Mouse (Mus musculus) heart, postnatal 14 days (tissue): Measurements from ENCODE around the gene Jmjd1c. TPM values are rescaled to one million over a fixed set of nuclear protein-coding genes. Genes with fewer than 3 reads are reported as not detected.
"Not testable (repeated sequence)": the region's sequence is repeated elsewhere in the genome, so short reads cannot be mapped to it uniquely, and the experiment has no call there.

Source experiments
- DNase-seq, 2 experiments: peaks; one replicate each; pipeline ENCODE4 v3.0.0; 2021 to 2022
- intact Hi-C: fragments of 180-260 bp; cut with DNase I; formaldehyde crosslinking; loops from one replicate; pipeline ENCODE4 v1.15.1; 2025
- total RNA-seq, 2 experiments: library from RNA; stranded (reverse); gene quantifications; 2 replicates each; pipeline ENCODE4 v1.2.3; 2021

The Jmjd1c gene
- total RNA-seq, 2 experiments from 2014 or later = 46.4 to 46.8 TPM

DNA sequence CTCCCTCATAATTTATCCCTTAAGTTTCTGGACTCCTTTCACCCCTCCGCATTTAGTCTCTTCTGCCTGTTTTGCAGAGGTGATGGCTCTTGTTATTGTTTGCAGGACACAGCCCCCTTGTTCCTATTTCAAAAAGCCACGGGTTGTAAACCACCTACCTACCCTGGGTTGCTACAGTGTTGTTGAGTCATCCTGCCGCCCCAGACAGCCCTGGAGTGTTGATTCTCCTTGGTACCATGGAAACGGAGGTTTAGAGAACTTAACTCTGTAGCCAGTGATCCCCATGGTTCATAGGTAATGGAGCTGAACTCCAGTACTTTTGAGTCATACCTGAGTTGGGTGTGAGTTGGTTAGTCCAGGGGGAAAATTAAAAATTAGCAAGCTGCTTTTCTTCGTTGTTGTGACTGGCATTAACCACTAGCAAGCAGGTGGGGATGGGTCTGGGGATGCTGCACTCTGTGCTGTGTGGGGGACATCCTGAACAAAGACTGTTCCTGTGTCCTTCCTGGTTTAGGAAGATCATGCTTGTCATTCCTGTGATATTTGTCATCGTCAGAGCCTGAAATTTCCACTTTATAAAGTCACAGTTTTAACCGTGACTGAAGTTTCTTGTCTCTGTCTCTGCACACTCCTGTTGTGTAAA, 2.6 kb downstream of the Jmjd1c start:
- no peak for DNase-seq
- intact Hi-C loops = no loop called here

GRCm38 (mm10) chr10:67099183-67099929, 3.4 kb downstream of the Jmjd1c start:
- no peak for DNase-seq
- intact Hi-C loops = no loop called here

- DNase-seq = no peak
- intact Hi-C loops = no loop called here
Measured at GRCm38 (mm10) chr10:67100011-67100661, 4.2 kb downstream of the Jmjd1c start.

GRCm38 (mm10) chr10:67100831-67101251, 4.9 kb downstream of the Jmjd1c start:
- intact Hi-C loops = no loop called here
- no peak for DNase-seq

- no peak for DNase-seq
- intact Hi-C loops = no loop called here
Measured at GRCm38 (mm10) chr10:67104543-67104942, 8.6 kb downstream of the Jmjd1c start.

- intact Hi-C loops = loop anchor here (2.0 kb wide), 1 partner anchor 21 kb away; no protein-coding TSS in a partner anchor
- DNase-seq = no peak
Measured at GRCm38 (mm10) chr10:67105331-67106217, 9.6 kb downstream of the Jmjd1c start.

- intact Hi-C loops = loop anchor here (2.0 kb wide), 1 partner anchor 20 kb away; no protein-coding TSS in a partner anchor
- DNase-seq = no peak
Measured at GRCm38 (mm10) chr10:67106400-67106799, 10.5 kb downstream of the Jmjd1c start.

DNA sequence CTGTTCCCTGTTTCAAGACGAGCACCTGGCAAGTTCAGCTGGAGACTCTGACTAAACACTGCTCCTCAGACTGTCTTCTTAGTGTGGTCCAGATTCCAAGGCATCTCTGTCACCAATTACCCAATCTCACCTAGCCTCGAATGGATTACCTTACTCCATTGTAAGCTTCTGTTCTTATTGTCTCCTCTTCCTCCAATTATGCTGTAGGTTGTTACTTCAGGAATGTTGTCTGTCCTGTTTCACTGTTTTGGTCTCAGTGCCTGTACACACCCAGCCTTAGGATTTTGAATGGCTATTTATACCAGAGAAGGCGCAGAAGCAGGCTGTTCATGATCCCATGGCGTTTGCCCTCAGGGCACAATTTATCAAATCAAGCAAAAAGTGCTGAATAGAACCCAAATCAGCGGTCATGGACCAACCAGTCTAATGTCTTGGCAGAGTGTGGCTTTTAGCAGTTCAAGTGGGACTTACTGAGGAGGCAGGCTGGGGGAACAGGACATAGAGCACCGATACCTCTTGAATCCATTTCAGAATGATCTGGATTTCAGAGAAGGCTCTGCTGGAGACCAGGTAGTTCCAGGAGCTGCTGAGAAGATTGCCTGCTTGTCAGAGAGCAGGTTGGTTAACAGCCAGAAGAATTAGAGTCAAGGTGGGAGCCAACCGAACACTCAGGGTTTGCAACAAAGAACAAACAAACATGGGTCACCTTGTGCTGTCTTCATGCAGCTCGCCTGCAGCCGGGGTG, 11.3 kb downstream of the Jmjd1c start:
- intact Hi-C loops = loop anchor here (2.0 kb wide), 1 partner anchor 20 kb away; no protein-coding TSS in a partner anchor

DNA sequence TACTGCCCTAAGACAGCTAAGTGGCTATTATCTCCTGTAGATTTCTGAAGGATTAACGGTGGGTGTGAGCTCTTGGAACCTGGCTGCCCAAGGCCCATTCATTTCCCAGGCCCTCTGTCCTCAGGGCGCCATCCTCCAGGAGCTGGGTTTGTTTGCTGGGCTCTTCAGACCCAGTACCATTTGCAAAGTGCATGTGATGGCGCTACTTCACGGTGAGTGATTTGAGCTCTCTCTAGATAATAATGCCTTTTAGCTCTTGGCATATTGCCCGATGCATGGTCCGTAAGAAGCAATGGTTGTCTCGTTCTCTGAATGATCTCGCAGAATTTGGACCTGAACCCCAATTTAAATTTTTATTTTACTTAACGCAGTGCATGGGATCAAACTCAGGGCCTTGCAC, 12.2 kb downstream of the Jmjd1c start:
- intact Hi-C loops = no loop called here
- no peak for DNase-seq

More for the DNA sequence above, 11.3 kb downstream of the Jmjd1c start:
- no peak for DNase-seq

DNA sequence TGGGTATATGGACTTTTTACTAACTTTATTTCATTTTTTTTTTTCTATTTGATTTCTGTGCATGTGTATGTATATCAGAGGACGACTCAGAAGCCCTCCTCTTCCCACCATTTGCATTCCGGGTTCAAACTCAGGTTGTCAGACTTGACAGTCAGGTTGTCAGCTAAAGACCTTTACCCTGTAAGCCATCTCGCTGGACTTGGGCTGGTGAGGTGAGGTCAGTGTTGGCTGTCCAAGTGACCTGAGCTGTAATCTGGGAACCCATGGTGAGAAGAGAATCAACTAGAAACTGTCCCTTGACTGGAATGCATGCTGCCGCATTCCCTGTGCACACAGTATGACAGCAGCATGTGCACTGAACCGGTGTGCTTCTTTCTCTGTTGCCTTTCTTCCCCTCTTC, 13.7 kb downstream of the Jmjd1c start:
- DNase-seq = no peak

DNA sequence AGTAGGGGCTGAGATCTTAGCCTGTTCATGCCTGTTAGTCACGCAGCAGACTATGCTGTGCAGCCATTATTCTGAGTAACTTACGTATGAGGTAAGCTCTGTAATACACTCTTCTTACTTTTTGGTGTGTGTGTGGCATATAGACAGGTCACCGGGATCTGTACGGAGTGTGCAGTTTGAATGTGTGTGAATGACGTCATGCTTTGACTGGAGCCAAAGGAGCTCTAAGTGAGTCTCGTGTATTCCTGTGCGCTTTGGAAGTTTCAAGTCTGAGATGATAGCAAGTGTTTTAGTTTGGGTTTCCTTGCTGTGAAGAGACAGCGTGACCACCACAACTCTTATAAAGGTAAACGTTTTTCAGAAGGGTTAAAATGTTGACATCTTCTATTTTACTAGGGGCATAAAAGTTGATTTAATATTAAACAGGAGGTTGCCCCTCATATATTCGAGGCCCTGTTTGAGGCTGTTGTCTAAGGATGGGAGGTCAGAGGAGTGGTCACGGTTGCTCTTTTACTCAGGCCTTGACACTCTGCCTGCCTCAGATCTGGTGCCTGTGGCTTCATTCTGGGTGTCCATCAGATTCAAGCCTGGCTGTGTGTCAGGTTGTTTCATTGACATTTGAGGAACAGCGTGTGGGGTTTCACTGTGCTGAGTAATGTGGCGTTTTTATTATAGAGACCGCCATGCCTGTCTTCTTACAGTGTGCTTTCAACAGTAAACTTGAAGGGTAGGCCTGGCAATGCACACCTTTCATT, 15.3 kb downstream of the Jmjd1c start:
- intact Hi-C loops = no loop called here
- DNase-seq = no peak

More for the DNA sequence above, 13.7 kb downstream of the Jmjd1c start:
- intact Hi-C loops = no loop called here

DNA sequence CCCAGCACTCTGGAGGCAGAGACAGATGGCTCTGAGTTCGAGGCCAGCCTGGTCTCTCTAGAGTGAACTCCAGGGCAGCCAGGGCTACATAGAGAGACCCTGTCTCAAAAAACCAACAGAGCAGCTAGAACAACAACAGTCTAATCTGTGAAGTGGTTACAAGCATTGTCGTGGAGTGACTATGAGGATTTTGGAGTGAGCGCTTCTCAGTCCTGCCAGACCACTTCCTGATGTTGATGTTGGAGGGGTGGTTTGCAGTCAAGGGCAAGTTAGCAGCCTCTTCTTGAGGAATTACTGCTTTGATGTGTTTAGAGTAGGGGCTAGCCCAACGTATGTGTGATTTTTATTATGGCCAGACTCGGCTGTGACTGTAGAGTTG, 15.9 kb downstream of the Jmjd1c start:
- no peak for DNase-seq
- intact Hi-C loops = no loop called here

GRCm38 (mm10) chr10:67112967-67113366, 17.0 kb downstream of the Jmjd1c start:
- intact Hi-C loops, DNase-seq: not testable (repeated sequence)

DNA sequence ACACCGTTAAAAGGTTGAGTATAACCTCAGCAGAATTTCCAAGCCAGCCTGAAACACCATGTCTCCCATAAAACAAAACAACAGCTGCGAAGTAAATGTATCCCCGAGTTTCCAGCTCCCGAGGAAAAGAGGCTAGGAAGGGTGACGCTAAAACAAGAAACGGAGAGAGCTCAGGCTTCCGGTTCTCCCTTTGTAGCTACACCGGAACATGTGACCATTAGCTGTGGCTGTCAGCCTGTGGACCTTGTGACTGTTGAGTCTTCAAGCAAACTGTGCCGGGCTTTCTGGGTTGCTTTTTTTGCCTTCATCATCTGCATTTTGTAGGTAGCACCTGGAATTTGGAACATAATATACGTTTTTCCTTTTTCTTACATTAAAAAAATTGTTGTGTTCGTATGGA, 17.9 kb downstream of the Jmjd1c start:
- DNase-seq = no peak
- intact Hi-C loops = no loop called here

- peak in 1 of 2 experiments; percentile 46 for DNase-seq
Measured at GRCm38 (mm10) chr10:67115115-67115514, 19.2 kb downstream of the Jmjd1c start.

GRCm38 (mm10) chr10:67115666-67116091, 19.8 kb downstream of the Jmjd1c start:
- DNase-seq = peak; percentile 56 to 69
- intact Hi-C loops = no loop called here

More at GRCm38 (mm10) chr10:67115115-67115514, 19.2 kb downstream of the Jmjd1c start:
- intact Hi-C loops = no loop called here

DNA sequence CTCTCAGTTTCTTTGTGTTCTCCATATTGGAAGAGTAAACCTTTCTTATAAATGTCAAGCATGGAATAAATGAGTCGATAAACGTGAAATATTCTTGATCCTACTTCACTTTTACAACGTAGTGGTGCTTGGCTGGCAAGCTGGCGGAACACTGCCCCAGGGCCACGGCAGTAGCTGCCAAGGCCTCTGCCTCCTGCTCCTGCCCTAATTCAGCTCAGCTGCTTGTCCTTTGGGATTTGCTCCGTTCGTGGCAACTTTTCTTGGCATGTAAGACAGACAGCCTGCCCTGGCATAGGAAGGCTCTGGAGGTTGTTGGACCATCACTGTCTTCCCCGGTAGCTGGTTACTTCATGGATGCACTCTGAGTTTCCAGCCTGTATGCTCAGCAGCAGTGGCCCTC, 20.3 kb downstream of the Jmjd1c start:
- peak in 1 of 2 experiments; percentile 42 for DNase-seq
- intact Hi-C loops = no loop called here

DNA sequence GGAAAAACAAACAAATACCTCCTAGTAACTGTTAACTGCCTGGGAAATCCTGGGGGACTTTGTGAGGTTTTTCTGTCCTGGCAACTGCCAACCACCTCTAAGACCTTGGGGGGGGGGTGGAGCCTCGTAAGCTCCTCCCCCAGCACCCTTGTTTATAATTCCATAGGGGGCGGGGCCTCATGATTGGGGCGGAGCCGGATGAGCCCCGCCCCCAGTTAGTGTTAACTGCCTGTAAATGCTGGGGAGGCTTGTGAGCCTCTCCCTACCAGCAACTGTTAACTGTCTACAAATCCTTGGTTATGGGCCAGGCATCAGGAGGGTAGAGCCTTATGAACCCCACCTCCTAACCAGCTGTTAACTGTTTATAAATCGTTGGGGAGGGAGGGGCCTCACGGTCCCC, 23.4 kb downstream of the Jmjd1c start:
- no peak for DNase-seq
- intact Hi-C loops = no loop called here

DNA sequence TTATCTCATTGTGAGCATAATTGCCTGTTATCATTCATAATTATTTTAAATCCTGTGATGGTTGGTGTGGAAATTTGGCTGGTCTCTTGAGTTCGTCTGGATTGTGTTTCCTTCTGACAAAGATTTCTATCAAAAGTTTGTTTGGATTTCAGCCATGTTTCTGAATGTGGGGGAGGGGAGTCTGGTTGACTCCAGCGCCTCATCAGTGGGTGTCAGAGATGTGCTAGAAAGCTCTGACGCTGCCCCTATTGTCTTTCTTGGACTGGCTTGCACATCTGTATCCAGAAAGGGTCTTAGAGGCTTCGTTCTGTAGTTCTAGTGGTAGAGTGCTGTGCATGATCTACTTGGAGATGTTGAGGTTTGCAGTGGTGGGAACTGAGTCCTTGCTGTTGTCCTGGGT, 24.3 kb downstream of the Jmjd1c start:
- no peak for DNase-seq
- intact Hi-C loops = no loop called here
